Mouse (Mus musculus): ENCODE results near the gene Zbtb20.

Zbtb20 gene

GRCm38 (mm10) chr16:43443034-43443433 is 567.4 kb downstream of the Zbtb20 start:
- DNase-seq (ENCODE audit: low spot score in 2 of 2): no peak

GRCm38 (mm10) chr16:43448141-43448981 is 572.7 kb downstream of the Zbtb20 start:
- DNase-seq (ENCODE audit: low spot score in 2 of 2): no peak

- no peak for DNase-seq (ENCODE audit: low spot score in 2 of 2)
Observed at GRCm38 (mm10) chr16:43454370-43454934, 578.8 kb downstream of the Zbtb20 start.

- no peak for DNase-seq (ENCODE audit: low spot score in 2 of 2)
Observed at GRCm38 (mm10) chr16:43456446-43457172, 580.9 kb downstream of the Zbtb20 start.

GRCm38 (mm10) chr16:43457814-43458213 is 582.1 kb downstream of the Zbtb20 start:
- DNase-seq (ENCODE audit: low spot score in 2 of 2): no peak

- DNase-seq (ENCODE audit: low spot score in 2 of 2): no peak
Observed at GRCm38 (mm10) chr16:43458726-43459223, 583.1 kb downstream of the Zbtb20 start.

GRCm38 (mm10) chr16:43461745-43462378 is 586.2 kb downstream of the Zbtb20 start:
- DNase-seq (ENCODE audit: low spot score in 2 of 2): no peak

- peak; percentile 37 to 54 for DNase-seq (ENCODE audit: low spot score in 2 of 2)
Observed at GRCm38 (mm10) chr16:43462470-43463455, 587.1 kb downstream of the Zbtb20 start.

- peak in 1 of 2 experiments; percentile 42 for DNase-seq (ENCODE audit: low spot score in 2 of 2)
Observed at GRCm38 (mm10) chr16:43463684-43464475, 588.2 kb downstream of the Zbtb20 start.

- peak; percentile 43 to 67 for DNase-seq (ENCODE audit: low spot score in 2 of 2)
Observed at GRCm38 (mm10) chr16:43464476-43465080, 588.9 kb downstream of the Zbtb20 start.

GRCm38 (mm10) chr16:43465368-43465839 is 589.7 kb downstream of the Zbtb20 start:
- DNase-seq (ENCODE audit: low spot score in 2 of 2): no peak

GRCm38 (mm10) chr16:43465921-43466748 is 590.5 kb downstream of the Zbtb20 start:
- DNase-seq (ENCODE audit: low spot score in 2 of 2): no peak

GRCm38 (mm10) chr16:43466749-43467065 is 591.0 kb downstream of the Zbtb20 start:
- DNase-seq (ENCODE audit: low spot score in 2 of 2): peak; percentile 60 to 63

GRCm38 (mm10) chr16:43471060-43471459 is 595.4 kb downstream of the Zbtb20 start:
- no peak for DNase-seq (ENCODE audit: low spot score in 2 of 2)

GRCm38 (mm10) chr16:43474941-43475728 is 599.5 kb downstream of the Zbtb20 start:
- DNase-seq (ENCODE audit: low spot score in 2 of 2): no peak

- no peak for DNase-seq (ENCODE audit: low spot score in 2 of 2)
Observed at GRCm38 (mm10) chr16:43476921-43477320, 601.2 kb downstream of the Zbtb20 start.

- DNase-seq (ENCODE audit: low spot score in 2 of 2): no peak
Observed at GRCm38 (mm10) chr16:43478352-43478751, 602.7 kb downstream of the Zbtb20 start.

GRCm38 (mm10) chr16:43480532-43480931 is 604.9 kb downstream of the Zbtb20 start:
- DNase-seq (ENCODE audit: low spot score in 2 of 2): no peak
